Mouse (Mus musculus) embryonic facial prominence, embryonic 13.5 days (tissue): ENCODE data around the gene Spz1. TPM values are rescaled to one million over a fixed set of nuclear protein-coding genes. Genes with fewer than 3 reads are reported as not detected.
A peak's percentile ranks its signal among the peaks of the same experiment; 100 is the strongest.

Source experiments
- ATAC-seq: fragments of 200-750 bp; cut with Nextera tagmentation; 2 replicates; pipeline ENCODE4 v1.8.0; 2017; ENCODE audit warnings: low read depth; ENCODE audit not compliant: insufficient number of reproducible peaks, insufficient read depth, low FRiP score, low TSS enrichment
- H3K27ac ChIP-seq: fragments of 300-500 bp; sonication (generic); 2 replicates; pipeline ENCODE4 v1.5.1; 2015; ENCODE audit warnings: moderate library complexity, mild to moderate bottlenecking, inconsistent platforms
- H3K27me3 ChIP-seq: fragments of 300-500 bp; sonication (generic); 2 replicates; pipeline ENCODE4 v1.6.1; 2015; ENCODE audit warnings: mild to moderate bottlenecking, inconsistent platforms
- H3K36me3 ChIP-seq: fragments of 300-500 bp; sonication (generic); 2 replicates; pipeline ENCODE4 v1.6.1; 2015; ENCODE audit warnings: mild to moderate bottlenecking, inconsistent platforms
- H3K4me1 ChIP-seq: fragments of 300-500 bp; sonication (generic); 2 replicates; pipeline ENCODE4 v1.6.1; 2015; ENCODE audit warnings: inconsistent platforms
- H3K4me2 ChIP-seq: fragments of 300-500 bp; sonication (generic); 2 replicates; pipeline ENCODE4 v1.6.1; 2015; ENCODE audit warnings: moderate library complexity, mild to moderate bottlenecking, inconsistent platforms
- H3K4me3 ChIP-seq: fragments of 300-500 bp; sonication (generic); 2 replicates; pipeline ENCODE4 v1.5.1; 2015; ENCODE audit warnings: mild to moderate bottlenecking, inconsistent platforms
- H3K9ac ChIP-seq: fragments of 300-500 bp; sonication (generic); 2 replicates; pipeline ENCODE4 v1.6.1; 2015; ENCODE audit warnings: mild to moderate bottlenecking, inconsistent platforms
- H3K9me3 ChIP-seq: fragments of 300-500 bp; sonication (generic); 2 replicates; pipeline ENCODE4 v1.6.1; 2016; ENCODE audit warnings: inconsistent platforms
- WGBS: fragments of 180-500 bp; shearing (Covaris S2); methylation state at CpG from one replicate; pipeline ENCODE4 v1.1.7; 2015; ENCODE audit warnings: mixed read lengths; 5-methylcytosine and 5-hydroxymethylcytosine counted together
- polyA plus RNA-seq: library from polyadenylated mRNA; unstranded; fragments of >200 nt; fragmentation: Nextera tagmentation; extraction: Ambion mirVana; gene quantifications from 2 replicates; pipeline ENCODE4 v1.2.1, GENCODE M21; 2015

The Spz1 gene
- polyA plus RNA-seq, 1 experiment from 2014 or later, result not detected

DNA sequence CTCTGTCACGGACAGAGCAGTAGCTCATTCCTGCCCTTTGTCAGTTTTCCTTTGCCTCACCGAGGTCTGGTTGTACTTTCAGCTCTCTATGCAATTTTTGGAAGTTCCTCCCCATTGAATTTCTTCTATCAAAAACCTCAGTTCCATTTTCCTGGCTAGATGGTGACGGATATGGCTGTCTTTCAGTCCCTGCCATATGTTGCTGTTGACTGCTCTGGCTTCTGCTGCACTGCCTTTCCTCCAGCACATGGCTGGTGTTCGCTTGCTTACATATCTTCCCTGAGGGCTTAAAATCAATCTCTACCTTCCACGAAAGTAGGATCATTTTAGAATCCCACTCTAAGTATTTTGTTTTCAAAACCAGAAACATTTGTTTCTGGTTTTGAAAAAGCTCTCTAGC lies 16.5 kb downstream of the Spz1 start:
- H3K27ac ChIP-seq, result no peak overlapping the region
- no peaks in the 10 kb centered on the region for H3K36me3 ChIP-seq
- peaks cover 13% of the 10 kb centered on the region; the same call in 1 of the 2 replicates for H3K4me1 ChIP-seq
- H3K4me2 ChIP-seq, result no peak overlapping the region
- ATAC-seq, result no peak
- 43% methylated on average over 5 of the region's 5 CpGs for WGBS
- no peaks in the 10 kb centered on the region for H3K27me3 ChIP-seq
- H3K9me3 ChIP-seq, result no peaks in the 10 kb centered on the region
- H3K9ac ChIP-seq, result no peak overlapping the region
- H3K4me3 ChIP-seq, result no peak overlapping the region

DNA sequence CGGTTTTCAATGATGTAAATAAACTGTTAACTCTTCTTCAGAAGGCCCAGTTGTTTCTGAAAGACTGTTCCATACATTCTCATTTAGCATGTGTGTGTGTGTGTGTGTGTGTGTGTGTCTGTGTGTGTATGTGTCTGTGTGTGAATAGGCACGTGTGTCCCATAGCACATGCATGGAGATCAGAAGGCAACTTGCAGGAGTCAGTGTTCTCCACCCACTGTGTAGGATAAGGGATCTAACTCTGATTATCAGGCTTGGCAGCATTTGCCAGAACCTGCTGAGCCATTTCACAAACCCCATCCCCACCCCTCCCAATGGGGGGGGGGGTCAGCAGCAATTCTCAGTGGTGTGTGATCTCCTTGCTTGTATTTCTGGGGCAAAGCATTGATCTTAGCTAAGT lies 18.7 kb downstream of the Spz1 start:
- H3K27ac ChIP-seq, result no peak overlapping the region

DNA sequence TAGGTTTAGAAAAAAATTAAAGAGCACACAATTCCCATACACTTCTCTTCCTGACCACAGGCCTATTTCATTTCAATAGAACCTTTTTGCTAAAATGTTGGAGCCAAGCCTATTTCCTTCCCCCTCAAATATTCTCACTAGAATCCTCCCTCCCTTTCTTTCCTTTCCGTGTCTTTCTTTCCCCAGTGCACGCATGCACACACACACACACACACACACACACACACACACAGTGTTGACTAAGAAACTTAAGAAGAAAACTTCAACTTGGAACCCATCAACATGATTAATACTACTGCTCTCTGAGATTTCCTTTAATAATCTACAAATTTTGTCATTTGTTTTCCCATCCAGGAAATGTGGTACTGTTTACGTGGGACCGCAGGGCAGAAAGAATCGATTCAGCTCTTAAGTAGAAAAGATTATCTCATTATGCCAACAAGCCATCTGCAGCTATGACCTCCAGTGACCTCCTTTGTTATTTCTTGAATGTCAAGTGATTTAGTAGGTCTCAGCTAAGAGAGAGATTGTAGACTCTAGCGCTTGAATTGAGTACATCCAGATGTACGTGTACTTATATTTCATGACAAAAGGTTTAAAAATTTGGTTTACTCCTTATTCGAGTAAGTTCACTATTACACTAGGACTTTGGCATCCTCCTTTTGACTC lies 19.4 kb downstream of the Spz1 start:
- 27% methylated on average over 8 of the region's 8 CpGs for WGBS
- H3K4me2 ChIP-seq, result no peak overlapping the region
- no peak overlapping the region for H3K9ac ChIP-seq
- H3K9me3 ChIP-seq, result peaks cover under 1% of the 10 kb centered on the region; the same call in 1 of the 2 replicates
- no peak overlapping the region for H3K27ac ChIP-seq
- H3K27me3 ChIP-seq, result no peaks in the 10 kb centered on the region
- H3K36me3 ChIP-seq, result no peaks in the 10 kb centered on the region
- peaks cover 13% of the 10 kb centered on the region; the same call in 1 of the 2 replicates for H3K4me1 ChIP-seq
- ATAC-seq, result no peak
- no peak overlapping the region for H3K4me3 ChIP-seq

More for the DNA sequence above, 18.7 kb downstream of the Spz1 start:
- Histone ChIP-seq H3K9me3 (no peaks in the 10 kb centered on the region), H3K4me1 (peaks cover 13% of the 10 kb centered on the region; the same call in 1 of the 2 replicates), H3K4me3 (no peak overlapping the region), H3K36me3 (no peaks in the 10 kb centered on the region), H3K4me2 (no peak overlapping the region), H3K9ac (no peak overlapping the region), H3K27me3 (no peaks in the 10 kb centered on the region)
- no peak for ATAC-seq
- WGBS, result 50% methylated on average over 2 of the region's 2 CpGs

DNA sequence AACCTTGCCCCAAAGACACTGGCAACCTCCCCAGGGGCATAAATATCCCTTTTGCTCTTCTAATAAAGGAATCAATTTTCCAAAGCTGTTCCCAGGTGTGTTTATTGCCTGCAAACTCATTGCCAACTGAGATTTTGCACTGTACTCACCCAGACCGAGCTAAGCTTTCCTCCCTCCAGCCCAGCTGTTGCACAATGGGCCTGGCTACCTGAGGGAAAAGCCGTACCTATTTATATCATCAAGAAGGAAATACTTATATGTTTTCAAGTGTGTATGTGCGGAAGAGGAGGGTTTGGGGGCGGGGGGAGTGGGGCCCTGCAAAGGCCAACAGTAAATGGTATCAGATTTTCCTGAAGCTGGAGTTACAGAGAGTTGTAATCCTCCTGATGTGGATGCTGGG lies 28.9 kb downstream of the Spz1 start:
- peaks cover 13% of the 10 kb centered on the region for H3K9me3 ChIP-seq
- ATAC-seq, result no peak
- no peak overlapping the region for H3K4me3 ChIP-seq
- no peaks in the 10 kb centered on the region for H3K4me1 ChIP-seq
- H3K4me2 ChIP-seq, result no peak overlapping the region
- 67% methylated on average over 4 of the region's 4 CpGs for WGBS
- H3K9ac ChIP-seq, result no peak overlapping the region
- H3K27me3 ChIP-seq, result no peaks in the 10 kb centered on the region
- no peak overlapping the region for H3K27ac ChIP-seq
- no peaks in the 10 kb centered on the region for H3K36me3 ChIP-seq

DNA sequence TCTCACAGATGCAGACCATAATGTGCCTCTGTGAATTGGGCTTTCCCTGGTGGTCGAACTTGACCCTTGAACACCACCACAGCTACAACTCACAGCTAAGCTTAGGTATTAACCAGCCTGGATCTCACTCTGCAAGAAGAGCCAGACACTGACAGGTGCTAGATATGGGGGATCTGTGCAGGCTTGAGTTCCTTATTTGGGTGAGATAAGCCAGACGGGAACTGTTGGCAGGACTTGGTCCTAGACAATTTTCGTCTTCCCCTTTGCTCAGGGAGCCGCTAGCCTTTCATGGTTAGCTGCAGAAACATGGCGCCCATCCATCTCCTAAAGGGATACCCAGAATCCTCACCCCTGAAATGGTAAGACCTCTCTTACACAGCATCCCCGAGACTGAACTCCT lies 35.0 kb downstream of the Spz1 start:
- H3K27me3 ChIP-seq, result no peaks in the 10 kb centered on the region
- ATAC-seq, result no peak
- no peak overlapping the region for H3K27ac ChIP-seq
- no peak overlapping the region for H3K9ac ChIP-seq
- no peaks in the 10 kb centered on the region for H3K36me3 ChIP-seq
- WGBS, result 80% methylated on average over 6 of the region's 6 CpGs
- H3K4me1 ChIP-seq, result no peaks in the 10 kb centered on the region
- no peak overlapping the region for H3K4me2 ChIP-seq
- no peak overlapping the region for H3K4me3 ChIP-seq
- H3K9me3 ChIP-seq, result no peaks in the 10 kb centered on the region

DNA sequence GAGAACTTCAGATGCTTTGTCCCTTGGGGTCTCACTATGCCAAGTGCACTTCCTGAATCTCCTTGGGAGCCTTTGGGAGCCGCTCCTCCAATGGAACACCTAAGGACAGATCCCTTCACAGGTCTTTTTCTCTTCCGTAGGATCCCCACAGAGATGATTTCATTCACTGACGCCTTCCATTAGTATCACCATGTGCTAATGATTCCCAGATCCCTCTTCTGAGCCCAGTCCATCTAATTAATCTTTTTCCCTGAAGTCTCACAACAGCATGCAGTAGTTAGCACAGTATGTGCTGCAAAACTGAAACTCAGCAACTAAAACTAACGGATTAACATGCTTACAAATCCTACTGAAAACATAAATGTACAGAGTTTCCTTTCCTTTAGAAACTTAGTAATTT lies 36.8 kb downstream of the Spz1 start:
- Histone ChIP-seq H3K4me2 (no peak overlapping the region), H3K9me3 (no peaks in the 10 kb centered on the region), H3K36me3 (no peaks in the 10 kb centered on the region), H3K27ac (no peak overlapping the region), H3K27me3 (no peaks in the 10 kb centered on the region), H3K9ac (no peak overlapping the region), H3K4me3 (no peak overlapping the region), H3K4me1 (no peaks in the 10 kb centered on the region)
- no peak for ATAC-seq
- WGBS, result 57% methylated on average over 4 of the region's 4 CpGs

DNA sequence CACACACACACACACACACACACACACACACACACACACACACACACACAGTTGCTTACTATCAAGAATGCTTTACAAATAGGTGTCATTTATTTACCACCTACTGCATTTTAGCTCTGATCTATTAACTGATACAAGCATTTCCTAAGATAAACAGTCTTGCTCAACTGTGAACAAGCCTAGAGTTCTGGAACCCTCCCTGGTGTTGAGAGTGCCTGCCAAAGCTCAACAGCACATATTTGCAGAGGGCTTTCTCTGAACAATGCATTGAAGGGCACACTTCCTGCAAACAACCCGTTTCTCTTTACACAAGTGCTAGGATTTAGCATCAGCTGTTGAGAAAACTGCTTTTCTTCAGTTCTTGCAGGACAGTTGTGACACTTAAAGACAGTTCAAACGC lies 42.2 kb downstream of the Spz1 start:
- no peak overlapping the region for H3K9ac ChIP-seq
- H3K4me2 ChIP-seq, result no peak overlapping the region
- no peaks in the 10 kb centered on the region for H3K36me3 ChIP-seq
- no peak overlapping the region for H3K27ac ChIP-seq
- no peak overlapping the region for H3K4me3 ChIP-seq
- ATAC-seq, result no peak
- 52% methylated on average over 2 of the region's 2 CpGs for WGBS
- H3K27me3 ChIP-seq, result no peaks in the 10 kb centered on the region
- H3K9me3 ChIP-seq, result no peaks in the 10 kb centered on the region
- H3K4me1 ChIP-seq, result peaks cover 8% of the 10 kb centered on the region

DNA sequence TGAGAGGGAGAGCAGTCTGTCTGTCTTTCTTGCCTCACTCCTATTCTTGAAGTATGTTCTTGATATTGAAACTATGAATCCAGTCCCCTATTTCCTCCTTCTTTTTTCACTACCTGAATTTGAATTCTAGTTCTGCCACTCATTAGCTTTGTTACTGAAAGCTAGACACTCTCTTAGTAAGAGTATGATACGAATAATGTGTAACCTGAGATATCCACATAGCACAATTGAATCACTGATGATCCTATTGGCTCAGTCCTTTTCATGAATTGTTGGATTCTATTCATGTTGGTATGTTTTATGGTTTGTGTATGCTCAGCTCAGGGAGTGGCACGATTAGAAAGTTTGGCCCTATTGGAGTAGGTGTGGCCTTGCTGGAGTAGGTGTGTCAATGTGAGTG lies 43.8 kb downstream of the Spz1 start:
- no peaks in the 10 kb centered on the region for H3K9me3 ChIP-seq
- no peak for ATAC-seq
- H3K4me3 ChIP-seq, result no peak overlapping the region
- H3K4me1 ChIP-seq, result peaks cover 8% of the 10 kb centered on the region
- H3K4me2 ChIP-seq, result no peak overlapping the region
- 76% methylated on average over 2 of the region's 2 CpGs for WGBS
- no peak overlapping the region for H3K27ac ChIP-seq
- H3K27me3 ChIP-seq, result no peaks in the 10 kb centered on the region
- no peak overlapping the region for H3K9ac ChIP-seq
- H3K36me3 ChIP-seq, result no peaks in the 10 kb centered on the region

DNA sequence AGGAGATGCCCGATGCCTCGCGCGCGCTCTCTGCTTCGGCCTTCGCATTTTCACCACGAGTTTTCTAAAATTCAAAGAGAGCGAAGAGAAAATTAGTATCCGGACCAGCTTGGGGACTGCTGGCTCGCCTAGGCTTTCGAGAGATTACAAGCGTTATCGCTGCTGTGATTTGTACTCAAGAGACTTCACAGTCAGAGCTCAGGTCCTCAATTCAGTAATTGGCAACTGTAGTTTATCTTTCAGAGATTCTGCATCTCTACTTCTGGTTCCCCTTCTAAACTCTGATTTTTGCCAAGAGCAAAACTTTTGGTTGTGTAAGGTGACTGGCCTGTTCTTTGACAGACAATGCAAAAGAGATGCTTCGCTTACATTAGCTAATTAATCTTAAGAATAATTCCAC lies 44.7 kb downstream of the Spz1 start:
- WGBS, result 4% methylated on average over 15 of the region's 15 CpGs

DNA sequence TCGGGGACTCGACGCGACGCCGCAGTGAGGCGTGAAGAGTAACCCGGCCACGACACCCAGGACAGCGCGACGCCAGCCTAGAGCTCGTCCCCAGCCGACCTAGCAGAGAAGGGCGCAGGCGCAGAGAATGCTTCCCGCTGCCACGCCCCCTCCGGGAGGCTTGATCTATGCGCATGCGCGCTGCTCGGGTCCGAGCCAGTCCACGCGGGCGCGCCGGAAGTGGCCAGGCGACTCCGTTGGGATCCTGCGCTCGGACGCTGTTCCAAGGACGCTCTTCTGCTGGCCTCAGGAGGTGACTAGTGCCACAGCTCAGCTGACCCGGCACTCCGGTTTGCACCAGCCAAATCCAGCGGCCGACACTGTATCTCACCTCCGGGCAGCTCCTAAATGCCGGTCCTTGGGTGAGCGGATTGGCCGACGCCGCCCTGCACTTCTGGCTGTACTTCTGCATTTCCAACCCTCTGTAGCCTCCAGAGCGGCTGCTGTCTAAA lies 45.2 kb downstream of the Spz1 start, which contains the start of gene Zfyve16:
TSS of gene Zfyve16 (minus strand) at position 148 of the 491 bp plus-strand sequence.
- H3K27ac ChIP-seq, result peak within 1 kb of the TSS; percentile 94
- no peaks in the 10 kb centered on the region for H3K36me3 ChIP-seq
- H3K4me1 ChIP-seq, result peaks cover 8% of the 10 kb centered on the region
- H3K9me3 ChIP-seq, result no peaks in the 10 kb centered on the region
- ATAC-seq, result peak; percentile 94
- H3K4me2 ChIP-seq, result peak within 1 kb of the TSS; percentile 64
- under 1% methylated on average over 46 of the region's 46 CpGs for WGBS
- peak within 1 kb of the TSS; percentile 90 for H3K9ac ChIP-seq
- H3K4me3 ChIP-seq, result peak within 1 kb of the TSS; percentile 77
- no peaks in the 10 kb centered on the region for H3K27me3 ChIP-seq

More for the DNA sequence above, 44.7 kb downstream of the Spz1 start:
- Histone ChIP-seq H3K4me3 (peak overlapping the region; percentile 77), H3K4me2 (peak overlapping the region; percentile 64), H3K27me3 (no peaks in the 10 kb centered on the region), H3K9ac (peak overlapping the region; percentile 90), H3K36me3 (no peaks in the 10 kb centered on the region), H3K27ac (peak overlapping the region; percentile 94), H3K9me3 (no peaks in the 10 kb centered on the region), H3K4me1 (peaks cover 8% of the 10 kb centered on the region)
- ATAC-seq, result no peak

DNA sequence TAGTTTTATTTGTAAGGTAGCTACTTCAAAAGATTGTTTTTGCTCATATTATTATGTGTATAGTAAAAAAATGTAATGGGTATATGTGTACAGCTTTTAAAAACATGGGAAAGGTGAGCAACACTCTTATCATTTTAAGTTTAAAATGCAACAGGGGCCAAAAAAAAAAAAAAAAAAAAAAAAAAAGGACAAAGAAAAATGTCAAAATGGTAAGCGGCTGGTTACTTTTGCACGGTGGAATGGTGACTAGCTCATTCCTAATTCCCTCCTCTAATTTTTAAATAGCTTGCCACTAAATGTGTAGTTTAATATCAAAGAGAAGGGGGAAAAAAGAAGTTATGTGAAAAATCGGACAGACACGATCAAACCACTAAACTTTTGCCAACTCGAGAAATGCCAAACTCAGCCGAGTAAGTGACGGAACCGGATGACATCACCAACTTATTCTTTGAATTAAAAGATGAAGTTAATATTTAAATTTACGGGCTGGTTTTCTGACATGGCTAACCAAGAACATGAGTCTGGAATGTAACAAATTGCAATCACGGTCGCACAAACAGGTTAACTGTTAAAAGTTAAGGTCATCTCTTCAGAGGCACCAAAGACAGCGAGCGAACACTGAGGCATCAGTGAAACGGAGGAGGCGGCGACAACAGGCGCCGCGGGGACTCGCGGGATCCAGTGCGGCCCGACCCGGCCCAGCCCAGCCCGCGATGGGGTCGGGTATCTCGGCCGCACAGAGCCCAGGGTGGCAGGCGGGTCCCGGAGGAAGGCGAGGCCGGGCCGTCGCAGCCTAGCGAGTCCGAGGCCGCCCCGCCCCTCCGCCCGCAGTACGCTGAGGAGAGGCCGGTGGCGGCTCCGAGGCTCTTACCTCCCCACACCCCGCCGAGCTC lies 45.9 kb downstream of the Spz1 start:
- Histone ChIP-seq H3K36me3 (no peaks in the 10 kb centered on the region), H3K27ac (peak overlapping the region; percentile 94), H3K4me2 (peak overlapping the region; percentile 64), H3K9me3 (no peaks in the 10 kb centered on the region), H3K4me3 (peak overlapping the region; percentile 77), H3K4me1 (peaks cover 8% of the 10 kb centered on the region), H3K9ac (peak overlapping the region; percentile 90), H3K27me3 (no peaks in the 10 kb centered on the region)
- peak; percentile 88 for ATAC-seq
- WGBS, result 2% methylated on average over 44 of the region's 47 CpGs
